Mouse (Mus musculus) heart, postnatal 0 days (tissue): ENCODE results near the gene Yap1. TPM values are rescaled to one million over a fixed set of nuclear protein-coding genes. Genes with fewer than 3 reads are reported as not detected.

Experiments used
- ATAC-seq: fragments of 200-750 bp; cut with Nextera tagmentation; 2 replicates; pipeline ENCODE4 v1.8.0; 2017; ENCODE audit warnings: low read depth, moderate number of reproducible peaks, moderate library complexity; ENCODE audit not compliant: insufficient read depth
- DNase-seq: peaks from one replicate; pipeline ENCODE4 v3.0.0-alpha.2; 2016; ENCODE audit warnings: low spot score
- H3K27ac ChIP-seq: fragments of 300-500 bp; sonication (generic); 2 replicates; pipeline ENCODE4 v1.5.1; 2014; ENCODE audit warnings: low read depth, mild to moderate bottlenecking
- H3K27me3 ChIP-seq: fragments of 300-500 bp; sonication (generic); 2 replicates; pipeline ENCODE4 v1.6.1; 2014; ENCODE audit warnings: low read length, mixed read lengths; ENCODE audit not compliant: control insufficient read depth, insufficient read depth
- H3K36me3 ChIP-seq: fragments of 300-500 bp; sonication (generic); replicated peaks from 2 replicates; pipeline ENCODE4 v1.6.1; 2014; ENCODE audit warnings: low read length, mixed read lengths; ENCODE audit not compliant: control insufficient read depth, insufficient read depth
- H3K4me1 ChIP-seq: fragments of 300-500 bp; sonication (generic); 2 replicates; pipeline ENCODE4 v1.6.1; 2014; ENCODE audit warnings: antibody characterized with exemption; ENCODE audit not compliant: control insufficient read depth, insufficient read depth
- H3K4me2 ChIP-seq: fragments of 300-500 bp; sonication (generic); 2 replicates; pipeline ENCODE4 v1.6.1; 2014; ENCODE audit warnings: low read depth, mild to moderate bottlenecking, low read length, moderate library complexity
- H3K4me3 ChIP-seq: fragments of 300-500 bp; sonication (generic); 2 replicates; pipeline ENCODE4 v1.5.1; 2014; ENCODE audit warnings: low read depth, low read length
- H3K9ac ChIP-seq: fragments of 300-500 bp; sonication (generic); replicated peaks from 2 replicates; pipeline ENCODE4 v1.6.1; 2014; ENCODE audit warnings: low read depth, low read length, mixed read lengths
- H3K9me3 ChIP-seq: fragments of 300-500 bp; sonication (generic); replicated peaks from 2 replicates; pipeline ENCODE4 v1.6.1; 2016; ENCODE audit warnings: low read length; ENCODE audit not compliant: control insufficient read depth
- CTCF ChIP-seq: IDR thresholded peaks from 2 replicates; pipeline ENCODE4 v1.5.1; 2016; ENCODE audit warnings: antibody characterized with exemption, control low read depth, low read depth
- EP300 ChIP-seq: IDR thresholded peaks from 2 replicates; pipeline ENCODE4 v1.6.1; 2016; ENCODE audit warnings: antibody characterized with exemption, low read depth
- WGBS: fragments of 180-500 bp; shearing (Covaris S2); extraction: QIAGEN DNeasy Blood & Tissue Kit; methylation state at CpG from one replicate; pipeline ENCODE4 v1.1.7; 2014; 5-methylcytosine and 5-hydroxymethylcytosine counted together
- polyA plus RNA-seq: library from polyadenylated mRNA; unstranded; fragments of >200 nt; fragmentation: Nextera tagmentation; extraction: Ambion mirVana; gene quantifications from 2 replicates; pipeline ENCODE4 v1.2.1, GENCODE M21; 2015
- total RNA-seq: library from RNA; depleted of rRNA; stranded (reverse); fragments of >200 nt; gene quantifications from 2 replicates; pipeline ENCODE4 v1.2.3, GENCODE M21; 2014; ENCODE audit warnings: low replicate concordance

The Yap1 gene
- total and polyA plus RNA-seq, 2 experiments from 2014 or later = 12.9 to 64.9 TPM

GRCm38 (mm10) chr9:7984287-7984686 lies 20.1 kb downstream of the Yap1 start:
- WGBS = 27% methylated on average over 4 of the region's 4 CpGs
- Histone ChIP-seq H3K27ac (peak overlapping the region; percentile 86), H3K4me3 (no peak overlapping the region), H3K9ac (no peak overlapping the region), H3K4me2 (peak overlapping the region; percentile 32), H3K9me3 (no peaks in the 10 kb centered on the region), H3K36me3 (0 out of 2 replicates have a peak, but pooled peaks cover 13% of the 10 kb centered on the region), H3K4me1 (peaks cover 52% of the 10 kb centered on the region), H3K27me3 (no peaks in the 10 kb centered on the region)
- peak; percentile 51 for DNase-seq
- TF ChIP-seq EP300 = no peak
- TF ChIP-seq CTCF = no peak
- ATAC-seq = peak; percentile 39

- Histone ChIP-seq H3K4me3 (no peak overlapping the region), H3K36me3 (0 out of 2 replicates have a peak, but pooled peaks cover 13% of the 10 kb centered on the region), H3K4me1 (peaks cover 49% of the 10 kb centered on the region), H3K4me2 (peak overlapping the region; percentile 30), H3K27ac (peak overlapping the region; percentile 86), H3K9me3 (no peaks in the 10 kb centered on the region), H3K27me3 (no peaks in the 10 kb centered on the region), H3K9ac (0 out of 2 replicates have a peak overlapping the region, but pooled peaks have one; percentile 16)
- WGBS = 12% methylated on average over 2 of the region's 2 CpGs
- no peak; the same call in 1 of the 2 replicates for TF ChIP-seq EP300
- no peak for TF ChIP-seq CTCF
- ATAC-seq = peak; percentile 69
- DNase-seq = peak; percentile 54
These were observed 20.7 kb downstream of the Yap1 start for GRCm38 (mm10) chr9:7983665-7984064.

- H3K4me2 ChIP-seq = peak overlapping the region; percentile 47; the same call in 1 of the 2 replicates
- TF ChIP-seq EP300 (no peak), CTCF (no peak)
- H3K36me3 ChIP-seq = peaks cover 4% of the 10 kb centered on the region; the same call in 1 of the 2 replicates
- 48% methylated on average over 2 of the region's 2 CpGs for WGBS
- no peaks in the 10 kb centered on the region for H3K9me3 ChIP-seq
- H3K27me3 ChIP-seq = no peaks in the 10 kb centered on the region
- ATAC-seq = no peak
- peaks cover 57% of the 10 kb centered on the region for H3K4me1 ChIP-seq
- H3K27ac ChIP-seq = peak overlapping the region; percentile 82
- no peak overlapping the region for H3K4me3 ChIP-seq
- no peak for DNase-seq
- no peak overlapping the region for H3K9ac ChIP-seq
These were observed 24.2 kb downstream of the Yap1 start for GRCm38 (mm10) chr9:7980162-7980561.

- H3K27ac ChIP-seq = peak overlapping the region; percentile 82
- peak overlapping the region; percentile 47 for H3K4me2 ChIP-seq
- ATAC-seq = peak; percentile 34; the same call in 1 of the 2 replicates
- H3K9ac ChIP-seq = no peak overlapping the region
- H3K9me3 ChIP-seq = no peaks in the 10 kb centered on the region
- WGBS = 26% methylated on average over 11 of the region's 11 CpGs
- H3K36me3 ChIP-seq = peaks cover 4% of the 10 kb centered on the region; the same call in 1 of the 2 replicates
- peaks cover 52% of the 10 kb centered on the region for H3K4me1 ChIP-seq
- DNase-seq = peak; percentile 54
- TF ChIP-seq CTCF = no peak
- no peak for TF ChIP-seq EP300
- no peaks in the 10 kb centered on the region for H3K27me3 ChIP-seq
- H3K4me3 ChIP-seq = peak overlapping the region; percentile 16; the same call in 1 of the 2 replicates
These were observed 25.1 kb downstream of the Yap1 start for GRCm38 (mm10) chr9:7979153-7979916.

GRCm38 (mm10) chr9:7978502-7978901 lies 25.9 kb downstream of the Yap1 start:
- TF ChIP-seq EP300 (no peak), CTCF (peak; percentile 34)
- DNase-seq = no peak
- 84% methylated on average over 3 of the region's 3 CpGs for WGBS
- no peak overlapping the region for H3K9ac ChIP-seq
- peaks cover 7% of the 10 kb centered on the region for H3K36me3 ChIP-seq
- H3K9me3 ChIP-seq = no peaks in the 10 kb centered on the region
- 0 out of 2 replicates have a peak overlapping the region, but pooled peaks have one; percentile 82 for H3K27ac ChIP-seq
- ATAC-seq = no peak
- no peak overlapping the region for H3K4me3 ChIP-seq
- peaks cover 46% of the 10 kb centered on the region for H3K4me1 ChIP-seq
- no peaks in the 10 kb centered on the region for H3K27me3 ChIP-seq
- no peak overlapping the region for H3K4me2 ChIP-seq
